Mouse (Mus musculus) gastrocnemius, adult 2 months (tissue): ENCODE results near the gene Adamts20. TPM values are rescaled to one million over a fixed set of nuclear protein-coding genes. Genes with fewer than 3 reads are reported as not detected.

Experiments
- DNase-seq: peaks from one replicate; pipeline ENCODE4 v3.0.0; 2022
- H3K27ac ChIP-seq: fragments of 200-600 bp; 2 replicates; pipeline ENCODE4 v1.8.1; 2022; ENCODE audit warnings: mild to moderate bottlenecking
- H3K4me3 ChIP-seq: fragments of 200-600 bp; 2 replicates; pipeline ENCODE4 v1.8.1; 2022; ENCODE audit warnings: mild to moderate bottlenecking, moderate library complexity
- CTCF ChIP-seq: fragments of 200-600 bp; IDR thresholded peaks from 2 replicates; pipeline ENCODE4 v1.8.1; 2022; ENCODE audit warnings: antibody characterized with exemption, mild to moderate bottlenecking, moderate library complexity
- intact Hi-C: fragments of 180-260 bp; cut with DNase I; formaldehyde crosslinking; loops from one replicate; pipeline ENCODE4 v1.15.1; 2025
- total RNA-seq, 2 experiments: library from RNA; stranded (reverse); gene quantifications; 2 replicates each; pipeline ENCODE4 v1.2.3; 2021

Adamts20 gene
- total RNA-seq, 2 experiments from 2014 or later = 2.9 to 5.4 TPM

DNA sequence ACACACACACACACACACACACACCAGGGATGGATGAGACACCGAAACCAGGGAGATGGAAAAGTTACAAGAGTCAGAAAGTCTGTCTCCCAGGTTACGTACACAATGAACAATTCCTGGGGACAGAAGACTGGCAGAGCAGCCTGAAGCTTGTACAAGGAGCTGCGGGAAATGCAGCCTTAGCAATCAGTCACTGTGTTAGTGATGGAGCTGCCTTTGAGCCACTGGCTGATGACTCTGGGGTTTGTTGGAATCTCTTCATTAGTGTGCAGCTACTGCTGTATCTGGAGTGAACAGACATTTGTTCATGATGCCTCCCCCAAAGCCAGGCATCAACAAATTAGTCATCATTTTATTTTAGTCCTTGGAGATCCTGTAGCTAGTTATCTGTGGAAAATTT is 162.1 kb downstream of the Adamts20 start:
- no peak for TF ChIP-seq CTCF
- Histone ChIP-seq H3K27ac (no peak overlapping the region), H3K4me3 (no peak overlapping the region)
- no peak for DNase-seq
- intact Hi-C loops = no loop called here

DNA sequence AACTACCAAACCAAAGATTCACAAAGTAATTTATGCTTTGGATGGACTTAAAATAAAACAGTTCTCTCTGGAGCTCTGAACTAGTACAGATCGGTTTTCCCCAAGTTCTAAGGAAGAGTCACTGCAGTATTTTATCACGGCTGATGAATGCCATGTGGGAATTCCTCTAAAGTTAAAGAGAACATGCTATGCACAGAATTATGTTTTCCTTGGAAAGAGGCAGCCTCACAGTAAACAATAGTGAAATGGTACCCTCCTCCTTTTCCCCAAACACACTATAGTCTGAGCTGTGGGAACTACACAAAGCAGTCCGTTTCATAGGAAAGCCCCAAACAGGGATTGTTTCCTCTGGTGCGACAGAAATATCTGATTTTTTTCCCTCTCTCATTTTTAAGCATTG is 171.1 kb downstream of the Adamts20 start:
- Histone ChIP-seq H3K4me3 (no peak overlapping the region), H3K27ac (no peak overlapping the region)
- intact Hi-C loops = no loop called here
- DNase-seq = no peak
- no peak for TF ChIP-seq CTCF

DNA sequence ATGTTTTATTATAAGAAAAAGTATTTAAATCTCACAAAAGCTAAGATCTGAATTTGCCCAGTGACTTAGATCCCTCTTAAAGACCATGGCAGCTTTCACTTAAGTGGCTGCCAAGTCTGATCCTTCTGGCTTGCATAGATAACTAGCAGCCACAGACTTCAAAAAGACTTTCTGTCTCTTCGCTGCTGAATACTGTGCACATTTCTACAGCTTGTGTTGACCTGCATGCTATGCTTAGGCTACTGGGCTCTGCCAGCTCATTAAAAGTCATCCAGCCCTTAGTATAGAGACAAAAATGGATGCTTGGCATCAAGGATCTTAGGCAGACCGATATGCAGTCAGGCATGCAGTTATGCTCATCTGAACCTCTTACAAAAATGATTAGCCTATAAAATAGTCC is 177.2 kb downstream of the Adamts20 start:
- H3K27ac ChIP-seq = no peak overlapping the region
- no peak for TF ChIP-seq CTCF
- intact Hi-C loops = no loop called here
- no peak overlapping the region for H3K4me3 ChIP-seq
- no peak for DNase-seq

DNA sequence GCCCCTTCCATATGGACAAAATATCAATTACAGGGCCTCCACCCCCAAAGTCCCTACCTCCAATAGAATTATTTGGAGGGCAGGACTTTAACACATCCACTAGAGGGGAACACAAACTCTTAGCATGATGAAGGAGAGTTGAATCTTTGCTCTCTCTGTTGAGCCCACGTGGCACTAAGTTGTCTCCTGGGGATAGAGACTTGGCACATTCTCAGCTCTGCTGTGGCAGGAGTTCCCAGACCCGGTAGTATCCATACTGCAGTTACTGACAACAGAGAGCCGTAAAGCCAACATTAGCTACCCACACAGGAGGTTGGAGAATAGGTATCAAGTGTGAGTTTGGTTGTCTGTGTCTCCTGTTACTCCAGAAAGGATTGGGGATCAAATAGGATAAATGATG is 177.7 kb downstream of the Adamts20 start:
- H3K27ac ChIP-seq = no peak overlapping the region
- TF ChIP-seq CTCF = no peak
- no peak overlapping the region for H3K4me3 ChIP-seq
- intact Hi-C loops = no loop called here
- DNase-seq = no peak

DNA sequence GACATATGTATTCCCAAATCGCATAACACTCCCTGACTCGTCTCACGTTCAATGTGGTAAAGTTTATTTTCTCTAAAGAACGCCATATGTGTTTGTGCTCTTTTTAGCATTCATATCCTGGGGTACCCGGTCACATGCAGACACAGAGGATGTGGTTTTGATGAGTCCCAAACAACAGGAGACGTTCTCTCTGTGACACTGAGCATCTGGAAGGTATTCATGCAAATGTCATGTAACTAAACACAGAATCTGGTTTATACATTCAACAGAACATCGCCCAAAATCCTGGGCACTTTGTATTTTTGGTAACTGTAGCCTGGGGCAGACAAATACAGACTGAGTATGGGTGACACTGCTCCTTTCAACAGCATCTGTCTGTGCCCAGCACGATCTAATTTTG is 188.8 kb downstream of the Adamts20 start:
- intact Hi-C loops = no loop called here
- no peak for TF ChIP-seq CTCF
- no peak overlapping the region for H3K4me3 ChIP-seq
- no peak overlapping the region for H3K27ac ChIP-seq
- no peak for DNase-seq

DNA sequence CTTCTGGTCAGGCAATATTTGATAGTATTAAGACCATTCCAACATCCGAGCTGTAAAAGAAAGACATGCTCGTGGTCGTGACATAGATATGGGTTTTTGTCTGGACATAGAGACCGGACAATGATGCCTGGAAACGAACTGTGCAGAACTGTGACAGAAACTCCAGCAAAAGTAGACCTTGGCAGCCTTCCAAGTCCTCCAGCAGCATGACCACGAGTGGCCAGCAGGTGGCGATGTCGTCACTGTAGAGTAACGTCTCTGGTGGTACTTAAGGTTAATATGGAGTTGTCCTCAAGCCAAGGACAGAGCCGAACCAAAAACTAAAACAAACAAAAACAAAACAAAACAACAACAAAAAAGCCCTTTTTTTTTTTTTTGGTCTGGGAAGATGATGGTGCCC is 199.6 kb downstream of the Adamts20 start:
- intact Hi-C loops = loop anchor here (1.0 to 5.0 kb wide), 2 partner anchors 197 to 252 kb away; no protein-coding TSS in a partner anchor

DNA sequence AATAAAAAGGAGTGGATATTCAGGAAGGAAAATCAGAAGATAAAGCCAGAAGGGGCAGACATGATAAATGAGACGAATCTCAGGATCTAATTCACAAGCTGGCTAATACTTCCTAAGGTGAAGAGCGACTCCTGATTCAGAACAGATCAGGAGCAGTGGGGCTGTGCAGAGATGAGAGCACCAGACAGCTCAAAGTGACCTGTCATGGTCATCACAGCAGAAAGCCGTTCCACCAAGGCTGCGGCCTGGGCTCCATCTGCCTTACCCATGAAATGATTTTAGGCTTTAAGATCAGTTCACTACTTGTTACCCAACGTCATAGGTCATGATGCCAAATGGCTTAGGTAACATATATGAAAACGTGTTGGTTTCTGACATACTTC is 200.7 kb downstream of the Adamts20 start:
- H3K27ac ChIP-seq = no peak overlapping the region
- no peak overlapping the region for H3K4me3 ChIP-seq
- intact Hi-C loops = no loop called here
- DNase-seq = no peak
- TF ChIP-seq CTCF = no peak

More for the DNA sequence above, 199.6 kb downstream of the Adamts20 start:
- peak; percentile 83 for DNase-seq
- Histone ChIP-seq H3K4me3 (peak overlapping the region; percentile 45), H3K27ac (peak overlapping the region; percentile 51; the same call in 1 of the 2 replicates)
- TF ChIP-seq CTCF = peak; percentile 90; the same call in 1 of the 2 replicates

DNA sequence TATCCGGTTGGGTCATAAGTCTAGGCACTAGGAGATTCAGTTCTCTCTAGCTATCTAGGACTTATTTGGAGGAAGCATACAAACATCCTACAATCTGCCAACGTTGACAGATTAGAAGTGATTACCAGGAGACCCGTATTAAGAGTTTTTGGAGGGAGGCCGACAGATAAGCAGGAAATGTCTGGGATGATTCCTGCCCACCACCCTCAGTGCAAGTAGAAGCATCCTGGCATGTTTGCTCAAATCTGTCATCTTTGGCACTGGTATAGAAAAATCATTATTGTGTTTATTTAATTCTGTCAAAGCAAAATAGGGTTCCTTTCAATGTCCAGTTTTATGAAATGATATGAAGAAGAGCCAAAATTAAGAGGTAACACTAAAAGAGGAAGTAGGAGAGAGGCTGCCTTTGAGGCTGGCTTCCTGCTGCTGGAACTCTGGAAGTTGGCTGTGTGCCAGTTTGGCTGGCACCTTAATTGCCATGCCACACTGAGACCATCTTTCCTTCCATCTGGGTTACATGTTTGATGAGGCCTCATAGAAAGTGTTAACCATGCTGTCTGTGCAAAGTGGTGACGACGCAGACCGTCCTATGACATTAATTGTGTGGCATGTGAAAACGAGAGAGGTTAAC is 201.2 kb downstream of the Adamts20 start:
- DNase-seq = peak; percentile 32
- intact Hi-C loops = no loop called here
- Histone ChIP-seq H3K4me3 (no peak overlapping the region), H3K27ac (no peak overlapping the region)
- no peak for TF ChIP-seq CTCF

DNA sequence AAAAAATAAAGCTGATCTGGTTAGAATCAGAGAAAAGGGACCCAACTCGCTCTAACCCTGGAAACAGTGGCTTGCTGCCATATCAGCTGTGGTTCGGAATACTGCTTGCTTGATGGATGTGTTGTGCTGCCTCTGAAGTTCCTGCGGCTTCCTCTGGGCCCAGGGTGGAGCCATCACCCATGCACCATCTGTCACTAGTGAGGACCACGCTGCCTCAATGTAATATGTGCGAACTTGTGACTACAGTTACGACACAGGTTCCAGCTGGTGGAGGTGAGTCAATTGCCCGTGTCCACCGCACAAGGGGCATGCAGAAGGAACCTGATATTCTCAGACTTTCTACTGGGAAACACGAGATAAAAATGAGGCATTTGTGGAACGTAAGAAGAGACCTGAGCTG is 202.0 kb downstream of the Adamts20 start:
- H3K27ac ChIP-seq = no peak overlapping the region
- DNase-seq = no peak
- intact Hi-C loops = no loop called here
- no peak overlapping the region for H3K4me3 ChIP-seq
- no peak for TF ChIP-seq CTCF

DNA sequence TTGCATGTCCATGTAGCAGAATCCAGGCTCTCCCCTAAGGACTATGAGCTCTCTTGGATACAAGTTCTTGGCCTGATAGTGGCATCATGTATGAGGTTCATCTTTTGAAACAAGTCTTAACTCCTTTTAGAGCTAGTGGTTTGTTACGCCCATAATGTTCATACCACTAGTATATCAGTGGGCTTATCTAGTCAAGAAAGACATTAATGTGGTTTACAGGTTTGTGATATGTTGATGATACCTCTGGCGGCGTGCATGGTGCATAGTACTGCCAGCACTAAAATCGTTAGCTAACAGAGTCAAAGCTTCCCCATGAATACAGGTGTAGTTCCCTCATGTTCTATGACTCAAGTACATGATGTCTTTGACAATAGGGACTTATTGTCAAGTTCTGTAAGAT is 205.7 kb downstream of the Adamts20 start:
- intact Hi-C loops = no loop called here
- no peak overlapping the region for H3K27ac ChIP-seq
- no peak overlapping the region for H3K4me3 ChIP-seq
- no peak for TF ChIP-seq CTCF
- no peak for DNase-seq

DNA sequence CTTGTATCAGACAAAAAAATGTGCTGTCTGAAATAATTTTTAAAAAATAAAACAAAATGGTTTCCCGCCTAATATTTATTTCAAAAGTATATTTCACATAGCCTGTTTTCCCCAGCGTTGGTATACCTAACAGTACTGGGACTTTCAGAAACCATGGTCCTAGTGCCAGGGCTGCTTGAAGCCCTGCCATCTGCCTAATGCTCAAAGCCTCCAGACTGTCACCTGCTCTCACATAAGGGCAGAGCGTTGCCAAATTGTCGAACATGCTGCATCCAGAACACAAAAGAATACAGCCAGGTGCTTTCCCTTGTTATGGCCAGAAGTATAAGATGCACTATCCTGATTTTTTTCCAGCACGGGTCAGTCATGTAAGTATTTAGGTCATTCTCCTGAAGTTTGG is 209.7 kb downstream of the Adamts20 start:
- no peak for TF ChIP-seq CTCF
- Histone ChIP-seq H3K27ac (no peak overlapping the region), H3K4me3 (no peak overlapping the region)
- DNase-seq = no peak
- intact Hi-C loops = no loop called here

DNA sequence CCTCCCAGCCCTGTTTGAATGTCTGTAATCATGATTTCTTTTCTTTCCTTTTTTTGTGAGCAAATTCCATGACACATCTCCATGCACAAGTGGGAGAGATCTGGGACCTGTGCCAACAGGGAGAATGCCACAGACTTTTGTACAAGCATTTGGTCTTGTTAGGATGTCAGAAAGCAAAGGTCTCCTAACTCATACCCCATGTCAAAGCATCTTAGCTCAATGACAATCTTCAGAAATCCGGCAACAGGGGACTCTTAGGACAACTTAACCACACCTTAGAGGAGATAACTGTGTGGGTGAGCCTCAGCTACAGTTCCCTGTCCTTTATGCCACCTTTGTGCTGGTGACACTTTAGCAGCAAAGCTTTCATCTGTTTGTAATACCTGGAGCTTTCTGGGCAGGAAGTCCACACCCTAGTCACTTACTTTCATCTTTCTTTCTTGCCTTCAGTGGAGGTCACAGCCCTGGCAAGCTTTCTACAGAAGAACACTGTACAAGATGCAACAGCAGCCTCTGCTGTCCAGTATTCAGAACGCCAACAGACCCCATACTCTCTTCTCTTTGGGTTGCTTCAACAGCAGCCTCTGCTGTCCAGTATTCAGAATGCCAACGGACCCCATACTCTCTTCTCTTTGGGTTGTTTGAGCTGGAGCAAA is 210.2 kb downstream of the Adamts20 start:
- intact Hi-C loops = no loop called here
- no peak; the same call in 1 of the 2 replicates for TF ChIP-seq CTCF
- no peak for DNase-seq
- no peak overlapping the region for H3K4me3 ChIP-seq
- H3K27ac ChIP-seq = no peak overlapping the region

DNA sequence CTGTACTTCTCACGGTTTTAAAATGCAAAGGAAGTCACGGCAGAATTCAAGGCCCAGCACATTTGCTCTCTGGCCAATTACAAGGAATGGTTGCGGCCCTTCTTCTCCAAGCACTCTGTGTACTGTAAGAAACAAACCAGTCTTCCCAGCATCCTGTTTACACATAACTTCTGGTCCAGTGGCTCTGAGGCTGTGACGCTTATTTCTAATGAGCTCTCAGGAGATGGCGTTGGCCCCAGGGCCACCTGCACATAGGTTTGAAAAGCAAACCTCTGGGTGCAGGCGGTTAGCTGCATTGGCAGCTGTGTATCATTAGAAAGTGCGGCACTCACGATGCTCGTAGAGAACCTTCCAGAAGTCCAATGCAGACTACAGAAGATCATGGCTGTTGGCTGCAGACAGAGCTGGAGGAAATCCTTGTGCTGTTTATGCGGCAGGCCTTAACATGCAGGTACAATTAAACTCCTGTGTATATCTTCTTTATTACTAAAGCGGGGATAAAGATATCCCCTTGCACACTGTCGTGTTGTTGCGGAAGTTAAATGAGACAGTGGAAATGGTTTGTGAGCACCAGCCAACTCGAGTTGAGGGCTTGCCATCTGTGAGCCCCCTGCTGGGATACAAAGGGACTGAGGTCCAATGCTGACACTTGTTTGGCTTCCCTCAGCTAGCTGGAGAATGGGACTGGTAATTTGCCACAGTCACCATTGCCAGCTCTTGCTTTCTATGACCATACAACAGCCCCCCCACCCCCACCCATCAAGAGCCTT is 210.9 kb downstream of the Adamts20 start:
- TF ChIP-seq CTCF = no peak; the same call in 1 of the 2 replicates
- intact Hi-C loops = no loop called here
- Histone ChIP-seq H3K4me3 (no peak overlapping the region), H3K27ac (no peak overlapping the region)
- no peak for DNase-seq
